Mouse (Mus musculus): Measurements from ENCODE around the gene Trpc4.

DNA sequence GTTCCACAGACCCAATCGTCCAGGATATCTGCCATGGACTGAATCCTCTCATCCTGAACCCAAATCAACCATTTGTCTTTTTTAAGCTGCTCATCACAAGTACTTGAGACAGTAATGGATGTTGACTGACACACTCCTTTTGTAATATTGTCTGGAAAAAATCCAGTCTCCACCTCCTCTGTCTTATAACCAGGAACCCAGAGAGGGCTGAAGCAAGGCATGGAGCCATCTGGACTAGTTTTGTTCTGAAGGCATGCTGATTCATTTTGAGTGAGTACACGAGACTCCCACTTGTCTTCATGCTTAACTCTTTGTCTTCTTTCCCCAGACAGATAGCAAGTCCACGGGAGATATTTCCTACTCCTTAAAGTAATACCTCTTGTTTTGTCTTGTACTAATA lies 54.3 kb downstream of the Trpc4 start:
- no peak for TF ChIP-seq POLR2A (IDR thresholded peaks at IDR 0.05; ENCODE audit: low read depth, low read length)
- TF ChIP-seq CTCF (IDR thresholded peaks at IDR 0.05; ENCODE audit: extremely low read depth, insufficient read depth, insufficient read length, insufficient replicate concordance) = no peak

Data from spleen, adult 2 months (tissue).